Mouse (Mus musculus): Measurements from ENCODE around the gene Cbfa2t3.
"Not testable (repeated sequence)": the region's sequence is repeated elsewhere in the genome, so short reads cannot be mapped to it uniquely, and the experiment has no call there.

Cbfa2t3 gene

DNA sequence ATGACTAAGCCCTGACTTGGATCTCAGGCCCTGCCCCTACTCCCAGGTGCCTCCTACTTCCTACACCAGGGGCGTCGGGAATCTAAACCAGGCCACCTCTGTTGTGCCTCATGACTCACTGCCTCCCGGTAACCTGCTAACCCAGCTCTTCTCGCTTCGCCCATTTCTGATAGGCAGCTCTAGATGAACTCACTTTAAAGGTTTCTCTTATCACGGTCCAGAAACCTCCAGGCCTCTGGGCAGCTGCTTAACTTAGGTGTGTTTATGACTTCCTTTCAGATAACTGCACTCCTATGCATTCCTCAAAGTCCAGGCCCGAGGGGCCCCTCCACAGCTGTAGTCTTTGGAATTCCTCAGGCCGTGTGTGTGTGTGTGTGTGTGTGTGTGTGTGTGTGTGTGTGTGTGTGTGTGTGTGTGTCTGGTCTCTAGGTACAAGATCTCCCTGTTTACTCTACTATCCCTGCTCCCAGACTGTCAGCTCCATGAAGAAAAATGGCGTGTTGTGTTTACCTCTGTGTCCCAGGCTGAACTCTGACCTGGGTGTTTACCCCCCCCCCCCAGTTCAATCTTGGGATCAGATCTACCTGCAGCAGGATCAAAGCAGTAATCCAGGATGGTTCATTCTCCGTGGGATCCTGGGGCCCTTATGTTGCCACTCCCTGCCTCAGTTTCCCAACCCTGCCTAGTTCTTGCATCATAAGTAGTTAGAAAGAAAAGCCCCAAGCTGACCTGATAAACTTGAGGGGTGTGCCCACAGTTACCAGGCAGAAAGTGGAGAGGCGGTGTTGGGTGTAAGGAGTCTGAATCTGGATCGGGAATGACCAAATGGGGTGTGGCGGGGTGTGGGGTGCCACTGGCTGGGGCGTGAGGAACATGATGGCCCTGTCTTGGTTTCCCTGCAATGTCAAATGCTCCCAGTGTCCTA lies 62.8 kb downstream of the Cbfa2t3 start:
- DNase-seq, result no peak

DNA sequence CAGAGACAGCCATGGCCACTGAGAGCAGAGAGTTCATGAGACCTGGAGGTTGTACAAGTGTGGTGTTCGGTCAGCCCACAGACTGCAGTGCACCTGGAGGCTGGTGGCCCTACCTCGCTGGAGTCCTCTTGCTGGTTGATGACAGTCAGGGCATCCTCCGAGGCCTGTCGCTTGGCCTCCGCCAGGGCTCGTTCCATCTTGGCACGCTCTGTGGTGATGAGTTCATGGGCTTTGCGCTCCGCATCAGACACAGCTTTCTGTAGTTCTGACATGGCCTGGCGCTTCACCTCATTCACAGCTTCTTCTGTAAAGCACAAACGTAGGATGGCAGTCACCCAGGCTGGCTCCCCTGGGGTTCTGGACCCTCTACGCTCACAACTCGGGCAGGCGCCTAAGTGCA lies 65.7 kb downstream of the Cbfa2t3 start:
- DNase-seq, result no peak

DNA sequence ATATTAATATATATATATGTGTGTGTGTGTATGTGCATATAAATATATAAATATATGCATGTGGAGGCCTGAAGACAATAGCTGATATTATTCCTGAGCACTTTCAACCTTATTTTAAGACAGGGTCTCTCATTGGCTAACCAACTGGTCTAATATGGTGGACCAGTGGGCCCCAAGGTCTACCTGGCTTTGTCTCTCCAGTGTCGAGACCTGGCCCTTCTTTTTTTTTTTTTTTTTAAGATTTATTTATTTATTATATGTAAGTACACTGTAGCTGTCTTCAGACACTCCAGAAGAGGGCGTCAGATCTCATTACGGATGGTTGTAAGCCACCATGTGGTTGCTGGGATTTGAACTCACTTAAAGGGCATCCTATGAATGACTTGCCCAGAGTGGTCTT lies 66.8 kb downstream of the Cbfa2t3 start:
- not testable (repeated sequence) for DNase-seq

DNA sequence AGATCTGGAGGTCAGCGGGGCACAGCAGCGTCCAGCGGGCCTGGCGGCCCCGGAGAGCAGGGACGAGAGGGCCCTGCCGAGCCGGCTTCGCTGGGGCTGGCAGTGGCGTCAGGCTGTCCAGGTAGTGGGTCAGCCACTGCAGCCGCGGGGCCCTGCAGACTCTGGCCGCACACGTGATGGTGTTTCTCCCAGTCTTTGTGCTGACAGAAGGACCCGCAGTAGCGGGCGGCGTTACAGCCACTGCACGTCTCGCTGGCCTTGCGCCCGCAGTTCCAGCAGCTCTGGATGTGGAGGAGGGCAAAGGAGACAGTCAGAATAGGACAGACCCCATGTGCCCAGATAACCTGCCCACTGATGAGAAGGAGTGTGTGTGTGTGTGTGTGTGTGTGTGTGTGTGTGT lies 68.2 kb downstream of the Cbfa2t3 start:
- DNase-seq, result no peak

DNA sequence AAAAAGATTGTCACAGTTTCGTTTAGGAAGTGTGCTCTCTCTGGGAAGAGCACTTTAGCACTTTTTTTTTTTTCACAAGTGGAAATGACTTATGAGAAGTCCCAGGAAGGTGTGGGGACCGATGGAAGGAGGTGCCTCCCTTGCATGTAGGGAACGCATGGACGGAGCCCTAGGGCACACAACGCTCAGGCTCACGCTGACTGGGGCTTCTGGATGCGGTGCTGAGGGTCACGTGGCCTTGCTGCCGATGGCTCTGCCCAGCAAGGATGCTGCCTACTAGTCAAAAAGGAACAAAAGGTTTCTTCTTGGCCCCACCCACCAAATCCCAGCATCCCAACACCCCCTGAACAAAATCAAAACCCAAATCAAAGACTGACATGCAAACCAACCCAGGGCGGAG lies 69.5 kb downstream of the Cbfa2t3 start:
- DNase-seq, result no peak

DNA sequence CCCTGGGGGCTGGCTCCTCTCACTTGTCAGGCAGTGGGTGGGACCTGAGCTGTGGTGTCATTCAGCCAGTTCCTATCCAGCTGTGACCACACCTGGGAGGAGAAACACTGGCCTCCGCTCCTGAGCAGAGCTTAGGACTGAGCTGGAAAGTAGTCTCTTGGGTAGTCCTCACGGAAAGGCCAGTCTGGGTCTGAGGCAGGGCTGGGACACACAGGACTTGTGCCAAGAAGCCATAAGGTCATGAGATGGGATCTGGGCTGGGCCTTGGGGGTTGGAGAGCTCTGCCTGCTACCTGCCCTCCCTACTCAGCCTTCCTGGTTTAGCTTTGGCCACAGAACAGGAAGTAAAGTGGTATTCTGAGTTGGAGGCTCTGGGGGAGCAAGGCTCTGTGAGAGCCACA lies 72.0 kb downstream of the Cbfa2t3 start:
- DNase-seq, result no peak

DNA sequence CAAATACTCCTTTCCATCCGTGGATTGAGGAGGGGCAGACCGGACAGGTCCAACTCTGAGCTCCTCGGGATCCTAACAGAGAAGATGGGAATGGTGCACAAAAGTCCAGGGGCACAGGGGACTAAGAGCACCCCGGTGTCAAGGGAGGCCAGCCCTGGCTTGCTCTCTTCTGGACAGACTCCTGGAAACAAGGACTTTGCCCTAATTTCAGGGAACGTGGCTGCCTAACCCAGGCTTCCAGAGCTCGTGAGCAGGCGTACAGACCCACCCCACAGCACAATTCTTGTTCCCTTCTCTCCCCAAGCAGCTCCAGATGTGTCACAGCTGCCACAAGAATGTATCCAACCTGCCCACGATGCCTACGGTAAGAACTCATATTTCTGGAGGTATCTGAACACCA lies 73.1 kb downstream of the Cbfa2t3 start:
- DNase-seq, result no peak

DNA sequence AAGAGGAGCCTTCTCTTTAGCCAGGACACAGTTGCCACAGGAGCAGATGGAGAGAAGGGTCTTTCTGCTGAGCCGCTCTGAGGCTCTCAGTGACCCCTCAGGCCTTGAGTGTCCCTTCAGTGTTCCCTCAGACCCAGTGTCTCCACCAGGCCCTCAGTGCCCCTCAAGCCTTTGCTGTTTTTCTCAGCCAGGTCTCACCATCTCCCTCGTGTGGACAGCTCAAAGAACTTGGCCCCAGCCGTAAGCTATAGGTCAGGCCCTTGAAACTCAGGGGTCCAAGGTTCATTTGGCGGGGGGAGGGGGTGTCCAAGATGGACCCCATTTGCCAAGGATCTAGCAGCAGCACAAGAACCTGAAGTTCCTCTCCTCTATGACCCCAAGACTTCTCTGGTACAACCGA lies 74.3 kb downstream of the Cbfa2t3 start:
- no peak for DNase-seq

DNA sequence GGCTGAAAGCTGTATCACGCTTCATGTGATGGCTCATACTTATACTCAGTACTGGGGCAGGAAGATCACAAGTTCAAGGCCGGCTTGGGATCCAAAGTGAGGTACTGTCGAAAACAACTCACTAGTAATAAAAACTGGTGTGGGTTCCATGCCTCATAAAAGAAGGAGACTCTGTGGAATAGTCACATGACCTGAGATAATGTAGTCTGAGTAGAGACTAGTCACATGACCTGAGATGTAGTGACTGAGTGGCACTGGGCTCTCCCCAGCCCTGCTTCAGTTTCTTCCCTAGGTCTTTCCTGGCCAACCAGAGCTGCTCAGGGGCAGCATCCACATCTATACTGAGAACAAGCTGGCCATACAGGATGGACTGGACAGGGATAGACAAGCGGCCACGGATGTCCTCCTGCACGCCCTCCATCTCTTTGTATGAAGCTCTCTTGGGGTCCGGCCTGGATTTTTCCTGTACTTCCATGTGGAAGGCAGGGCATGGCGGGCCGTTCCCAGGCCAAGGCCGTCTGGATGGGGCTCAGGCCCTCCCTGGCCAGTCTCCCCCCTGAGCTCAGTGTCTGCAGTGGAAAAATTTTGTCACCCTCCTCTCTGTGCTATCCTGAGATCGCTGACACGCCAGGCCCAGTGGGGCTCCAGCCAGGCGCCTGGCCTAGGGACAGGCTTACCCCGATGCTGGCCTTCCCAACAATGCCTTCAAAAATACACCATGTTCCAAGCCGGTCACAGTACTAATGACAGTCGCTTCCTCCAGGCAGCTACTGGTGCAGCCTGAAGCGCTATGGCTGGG lies 74.9 kb downstream of the Cbfa2t3 start:
- no peak for DNase-seq

DNA sequence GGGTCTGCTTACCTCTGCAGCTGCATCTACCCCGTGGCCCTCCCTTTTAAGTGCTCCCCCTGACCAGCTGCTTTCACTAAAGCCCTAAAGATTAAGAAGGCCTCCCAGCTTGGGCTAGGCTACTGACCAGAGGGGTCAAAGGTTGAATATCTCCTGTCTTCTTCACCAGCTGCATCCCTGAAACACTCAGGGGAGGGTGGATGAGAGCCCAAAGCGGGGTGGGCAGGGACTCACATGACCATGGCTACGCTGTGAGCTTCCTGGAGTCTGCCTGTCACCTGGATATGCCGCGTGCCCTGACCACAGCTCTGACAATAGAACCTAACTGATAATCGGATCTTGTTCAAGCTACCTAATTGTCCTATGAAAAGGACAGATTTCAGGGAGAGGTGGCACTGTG lies 76.2 kb downstream of the Cbfa2t3 start, which contains the start of gene Pabpn1l:
Gene Pabpn1l, minus strand, starts transcription at position 13 of the 400 bp plus-strand sequence.
- DNase-seq, result no peak

DNA sequence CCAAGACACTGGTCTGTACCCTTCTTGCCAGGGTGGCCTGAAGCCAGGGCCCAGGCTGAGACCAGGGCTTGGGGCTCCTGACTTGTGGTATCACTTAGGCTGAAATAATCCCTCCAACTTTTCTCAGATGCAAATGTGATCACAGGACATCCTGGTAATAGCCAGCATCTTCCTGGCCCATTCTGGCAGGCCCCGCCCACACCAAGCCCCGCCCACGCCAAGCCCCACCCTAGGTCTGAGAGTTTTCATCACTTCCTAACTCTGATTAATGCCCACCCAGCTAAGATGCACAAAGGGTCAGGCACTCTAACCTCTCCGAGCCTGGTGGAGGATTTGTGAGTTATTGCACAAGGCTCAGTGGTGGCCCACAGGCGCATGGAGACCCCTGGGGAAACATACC lies 78.5 kb downstream of the Cbfa2t3 start:
- DNase-seq, result no peak

DNA sequence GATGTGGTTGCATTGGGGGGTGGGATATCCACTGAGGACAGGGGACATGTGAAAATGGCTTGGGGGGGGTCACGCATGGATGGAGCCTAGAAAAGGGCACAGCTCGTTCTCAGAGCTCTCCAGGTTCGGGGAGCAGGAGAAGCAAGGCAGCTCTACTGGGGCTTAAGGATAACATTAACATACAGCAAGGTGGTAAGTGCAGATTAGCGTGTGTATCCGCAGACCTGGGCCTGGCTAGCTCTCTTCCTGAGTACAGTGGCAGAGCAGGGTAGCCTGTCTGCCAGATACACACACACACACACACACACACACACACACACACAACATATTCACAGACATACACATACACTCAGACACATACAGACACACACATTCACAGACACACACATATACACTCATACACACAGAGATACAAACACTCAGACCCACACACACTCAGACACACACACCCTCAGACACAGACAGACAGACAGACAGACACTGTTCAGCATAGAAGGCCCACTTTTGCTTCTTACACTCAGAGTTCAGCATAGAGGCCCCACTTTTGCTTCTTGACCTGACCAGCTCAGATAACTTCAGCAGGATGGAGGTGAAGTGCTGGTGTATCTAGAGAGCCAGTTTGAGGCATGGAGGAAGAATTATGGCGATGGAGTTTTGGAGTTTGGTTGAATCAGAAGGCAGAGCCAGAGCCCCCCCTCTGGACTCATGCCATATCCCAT lies 80.1 kb downstream of the Cbfa2t3 start:
- DNase-seq, result no peak

DNA sequence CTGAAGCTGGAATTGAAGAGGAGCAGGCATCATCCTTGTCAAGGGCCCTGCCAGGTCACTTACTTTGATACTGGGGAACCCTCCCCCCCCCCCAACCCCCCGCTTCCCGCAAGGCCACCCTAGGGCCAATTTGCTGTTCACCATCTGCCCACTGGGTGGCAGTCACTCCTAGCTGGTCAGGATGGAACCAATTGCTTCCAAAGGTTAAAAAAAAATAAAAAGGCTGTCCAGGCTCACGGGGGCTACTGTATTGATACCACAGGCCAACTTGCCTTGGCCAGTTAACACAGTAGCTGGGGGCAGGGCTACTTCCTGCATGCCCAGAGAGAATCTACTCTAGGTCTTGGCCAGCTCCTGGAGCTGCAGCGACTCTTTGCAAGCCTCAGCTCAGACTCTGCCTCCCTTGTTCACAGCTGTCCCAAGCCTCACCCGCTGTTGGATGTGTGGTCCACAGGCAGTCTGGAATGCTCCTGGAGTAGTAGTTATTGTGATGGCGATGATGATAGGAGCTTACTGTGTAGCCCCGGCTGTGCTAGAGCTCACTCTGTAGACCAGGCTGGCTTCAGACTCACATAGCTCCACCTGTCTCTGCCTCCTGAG lies 80.9 kb downstream of the Cbfa2t3 start:
- peak; percentile 88 to 90 for DNase-seq

DNA sequence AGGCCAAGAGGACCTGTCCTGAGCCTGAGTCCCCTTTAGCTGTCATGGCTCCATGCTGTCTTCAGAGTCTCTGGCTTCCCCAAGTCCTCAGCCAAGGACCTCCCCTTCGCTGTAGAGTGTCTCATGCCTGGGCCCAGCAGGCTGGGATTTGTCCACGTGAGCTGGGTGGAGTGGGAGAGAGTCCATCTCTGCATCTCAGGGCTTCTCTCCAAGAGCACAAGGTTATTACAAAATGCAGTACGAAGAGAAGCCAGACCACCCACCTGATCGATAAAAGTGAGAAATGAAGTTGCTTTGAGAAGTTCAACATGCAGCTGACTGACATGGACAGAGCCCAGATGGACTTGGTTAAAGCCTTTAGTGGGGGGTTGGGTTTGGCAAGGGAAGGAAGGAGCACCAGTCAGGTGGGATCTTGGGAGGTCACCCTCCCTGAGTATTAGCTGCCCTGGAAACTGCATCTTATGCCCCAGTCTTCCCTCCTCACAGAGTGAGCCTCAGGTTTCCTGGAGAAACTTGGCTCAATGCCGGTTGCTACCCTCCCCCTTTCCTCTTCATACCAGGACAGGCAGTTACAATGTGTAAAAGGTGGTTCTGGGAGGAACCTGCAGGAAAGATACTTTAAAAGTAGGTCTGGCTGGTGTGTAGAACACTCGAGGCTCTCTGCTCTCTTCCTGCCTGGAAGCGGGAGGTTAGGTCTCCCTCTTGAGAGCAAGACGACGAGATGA lies 82.6 kb downstream of the Cbfa2t3 start:
- DNase-seq, result no peak

DNA sequence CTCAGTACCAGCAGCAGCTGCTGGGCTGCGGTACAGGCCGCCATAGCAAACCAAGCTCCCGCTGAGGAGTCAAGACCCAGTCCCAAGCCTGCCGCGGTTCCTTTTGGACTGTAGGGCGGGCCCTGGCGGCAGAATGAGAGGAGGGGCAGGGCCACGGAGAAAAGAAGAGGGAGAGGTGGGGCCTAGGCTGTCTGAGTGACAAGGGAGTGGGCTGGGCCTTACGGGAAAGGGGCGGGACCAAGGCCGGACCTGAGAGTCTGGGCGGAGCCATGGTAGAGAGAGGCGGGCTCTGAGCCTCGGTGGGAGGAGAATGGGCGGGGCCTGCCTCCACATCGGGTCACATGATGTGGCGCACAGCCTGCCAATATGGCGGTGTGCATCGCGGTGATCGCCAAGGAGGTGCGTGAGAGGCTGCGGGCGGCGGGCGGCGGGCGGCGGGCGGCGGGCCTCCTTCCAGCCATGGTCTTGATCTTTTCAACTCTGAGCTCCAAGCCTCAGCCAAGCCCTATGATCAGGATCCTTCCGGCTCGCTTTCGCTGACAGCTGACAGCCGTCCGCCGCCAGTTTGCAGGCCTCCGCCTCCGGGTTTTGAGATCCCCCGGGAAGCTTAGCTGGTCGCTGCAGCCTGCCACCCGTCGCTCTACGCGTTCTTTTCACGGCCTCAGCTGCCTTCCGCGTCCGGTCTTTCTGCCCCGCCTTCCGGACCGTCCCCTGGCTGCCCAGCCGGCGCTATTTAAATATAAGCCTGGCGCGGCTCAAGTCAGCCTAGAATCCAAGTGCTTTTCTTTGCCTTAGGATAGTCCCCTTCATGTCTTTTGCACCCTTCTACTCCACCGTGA lies 87.4 kb downstream of the Cbfa2t3 start, which contains the start of the genes Galns and Trappc2l:
Gene Galns, minus strand, starts transcription at position 169 of the 839 bp plus-strand sequence.
Gene Trappc2l, plus strand, starts transcription at position 346 of the 839 bp plus-strand sequence.
- DNase-seq, result peak; percentile 96 to 98

DNA sequence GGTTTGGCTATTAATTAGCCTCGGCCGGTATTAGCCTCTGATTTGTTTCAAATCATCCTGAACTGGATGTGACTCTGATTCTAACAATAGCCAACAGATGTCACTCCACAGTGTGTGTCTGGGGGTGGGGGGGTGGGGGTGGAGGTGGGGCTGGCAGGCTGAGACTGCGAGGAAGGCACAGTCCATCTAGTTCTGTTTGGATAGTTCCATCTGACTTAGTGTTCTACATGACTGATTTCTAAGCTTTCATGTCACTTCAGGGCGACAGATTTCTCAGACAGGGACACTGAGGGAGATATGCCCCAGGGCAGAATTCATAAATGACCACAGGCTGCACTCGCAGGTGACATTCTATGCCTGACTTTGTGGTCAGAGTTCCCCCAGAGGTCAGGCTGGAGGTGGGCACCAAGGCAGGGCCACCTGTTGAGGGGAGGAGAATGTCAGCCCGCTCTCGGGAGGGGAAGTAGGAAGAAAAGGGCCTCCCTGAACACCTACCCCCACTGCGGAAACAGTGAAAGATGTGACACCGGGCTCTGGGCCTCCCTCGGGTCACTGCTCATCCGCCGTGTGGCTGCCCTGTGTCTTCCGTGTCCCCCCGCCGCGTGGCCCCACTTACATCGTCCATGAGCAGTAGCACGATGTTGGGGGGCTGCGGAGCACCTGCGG lies 88.2 kb downstream of the Cbfa2t3 start:
- DNase-seq, result peak; percentile 66 to 68

DNA sequence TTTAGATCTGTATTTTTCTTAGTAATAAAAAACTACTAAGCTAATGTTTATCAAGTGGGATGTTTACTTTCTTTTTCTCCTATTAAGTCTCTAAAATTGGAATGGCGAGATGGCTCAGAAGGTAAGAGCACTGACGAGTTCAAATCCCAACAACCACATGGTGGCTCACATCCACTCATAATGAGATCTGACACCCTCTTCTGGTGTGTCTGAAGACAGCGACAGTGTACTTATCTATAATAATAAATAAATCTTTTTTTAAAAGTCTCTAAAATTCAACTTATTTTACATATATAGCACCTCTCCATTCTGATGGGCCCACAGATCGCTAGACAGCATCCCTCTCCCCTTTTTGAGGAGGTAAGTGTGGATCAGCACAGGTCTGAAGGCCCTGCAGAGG lies 88.7 kb downstream of the Cbfa2t3 start:
- DNase-seq, result no peak

DNA sequence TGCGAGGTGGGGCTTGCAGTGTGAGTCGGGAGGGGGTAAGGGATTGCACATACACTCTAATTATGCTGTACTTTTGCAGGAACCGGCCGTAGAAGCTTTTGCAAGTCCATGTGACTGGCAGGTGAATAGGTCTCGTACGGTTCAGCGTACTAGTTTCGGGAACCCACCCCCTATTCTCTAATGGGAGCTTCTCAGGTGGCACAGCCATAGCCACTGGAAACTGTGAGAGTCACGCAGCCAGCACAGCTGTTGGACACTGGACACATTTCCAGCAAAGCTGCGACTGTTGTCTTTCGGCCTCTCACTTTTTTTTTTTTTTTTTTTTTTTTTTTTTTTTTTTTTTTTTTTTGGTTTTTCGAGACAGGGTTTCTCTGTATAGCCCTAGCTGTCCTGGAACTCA lies 92.1 kb downstream of the Cbfa2t3 start:
- DNase-seq, result no peak

DNA sequence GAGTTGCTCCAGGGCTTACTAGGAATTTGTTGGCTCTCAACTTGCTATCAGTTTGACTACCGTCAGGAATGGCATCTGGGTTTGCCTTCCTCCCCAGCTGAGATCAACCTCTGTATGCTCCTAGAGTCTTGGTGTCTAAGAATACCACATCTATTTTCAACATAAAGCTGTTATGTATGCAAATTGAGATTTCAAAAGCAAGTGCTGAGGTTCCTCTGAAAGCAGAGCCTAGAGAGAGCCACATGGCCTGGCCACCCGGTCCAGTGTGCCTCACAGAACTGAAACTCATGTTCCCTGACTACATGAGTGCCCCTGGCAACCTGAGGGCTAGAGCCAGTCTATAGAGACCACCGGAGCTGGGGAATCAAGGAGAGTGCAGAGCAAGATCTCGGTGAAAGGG lies 93.5 kb downstream of the Cbfa2t3 start:
- peak; percentile 26 to 33 for DNase-seq

DNA sequence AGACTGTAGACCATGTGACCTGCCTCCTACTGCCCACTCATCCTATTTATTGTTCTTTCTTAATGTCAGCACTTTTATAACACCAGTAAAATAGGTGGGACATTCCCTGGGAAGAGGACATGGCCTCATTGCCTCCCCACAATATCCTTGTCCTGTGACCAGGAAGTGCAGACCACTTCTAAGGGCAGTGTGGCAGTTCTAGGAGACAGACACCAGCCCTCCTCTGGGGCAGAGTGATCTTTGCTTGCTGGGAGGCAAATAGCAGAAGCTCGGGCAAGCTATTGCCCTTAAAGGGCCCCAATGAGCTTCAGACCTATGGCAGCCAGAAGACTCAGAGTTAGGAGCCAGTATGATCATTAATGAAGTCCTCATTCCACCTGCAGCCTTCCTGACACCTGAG lies 94.3 kb downstream of the Cbfa2t3 start:
- DNase-seq, result no peak
